Mouse (Mus musculus): Measurements from ENCODE around the gene Scube1. TPM values are rescaled to one million over a fixed set of nuclear protein-coding genes. Genes with fewer than 3 reads are reported as not detected.

The Scube1 gene
- polyA plus RNA-seq, 1 experiment from 2014 or later: 11.0 TPM

GRCm38 (mm10) chr15:83595364-83595711 lies 129.5 kb downstream of the Scube1 start:
- Histone ChIP-seq H3K4me1 (peaks cover 42% of the 10 kb centered on the region), H3K9ac (peak overlapping the region; percentile 87), H3K27me3 (replicated peaks) (no peaks in the 10 kb centered on the region), H3K9me3 (no peaks in the 10 kb centered on the region), H3K4me3 (peak overlapping the region; percentile 80), H3K36me3 (peaks cover 4% of the 10 kb centered on the region; the same call in 1 of the 2 replicates), H3K4me2 (peak overlapping the region; percentile 83), H3K27ac (replicated peaks) (no peak overlapping the region)
- no peak for ATAC-seq (ENCODE audit: extremely low read depth, insufficient number of reproducible peaks, low FRiP score, low TSS enrichment)
- WGBS: 33% methylated on average over 7 of the region's 7 CpGs

GRCm38 (mm10) chr15:83594513-83595363 lies 130.1 kb downstream of the Scube1 start, which contains the start of gene Ttll12:
Ttll12 (minus strand) TSS chr15:83595157.
- Histone ChIP-seq H3K4me3 (peak within 1 kb of the TSS; percentile 80), H3K9ac (peak within 1 kb of the TSS; percentile 87), H3K4me2 (peak within 1 kb of the TSS; percentile 83), H3K36me3 (peaks cover 4% of the 10 kb centered on the region; the same call in 1 of the 2 replicates), H3K4me1 (peaks cover 42% of the 10 kb centered on the region), H3K27me3 (replicated peaks) (no peaks in the 10 kb centered on the region), H3K9me3 (no peaks in the 10 kb centered on the region), H3K27ac (replicated peaks) (peak within 1 kb of the TSS; percentile 72)
- ATAC-seq (ENCODE audit: extremely low read depth, insufficient number of reproducible peaks, low FRiP score, low TSS enrichment): peak; percentile 84
- WGBS: under 1% methylated on average over 68 of the region's 68 CpGs

DNA sequence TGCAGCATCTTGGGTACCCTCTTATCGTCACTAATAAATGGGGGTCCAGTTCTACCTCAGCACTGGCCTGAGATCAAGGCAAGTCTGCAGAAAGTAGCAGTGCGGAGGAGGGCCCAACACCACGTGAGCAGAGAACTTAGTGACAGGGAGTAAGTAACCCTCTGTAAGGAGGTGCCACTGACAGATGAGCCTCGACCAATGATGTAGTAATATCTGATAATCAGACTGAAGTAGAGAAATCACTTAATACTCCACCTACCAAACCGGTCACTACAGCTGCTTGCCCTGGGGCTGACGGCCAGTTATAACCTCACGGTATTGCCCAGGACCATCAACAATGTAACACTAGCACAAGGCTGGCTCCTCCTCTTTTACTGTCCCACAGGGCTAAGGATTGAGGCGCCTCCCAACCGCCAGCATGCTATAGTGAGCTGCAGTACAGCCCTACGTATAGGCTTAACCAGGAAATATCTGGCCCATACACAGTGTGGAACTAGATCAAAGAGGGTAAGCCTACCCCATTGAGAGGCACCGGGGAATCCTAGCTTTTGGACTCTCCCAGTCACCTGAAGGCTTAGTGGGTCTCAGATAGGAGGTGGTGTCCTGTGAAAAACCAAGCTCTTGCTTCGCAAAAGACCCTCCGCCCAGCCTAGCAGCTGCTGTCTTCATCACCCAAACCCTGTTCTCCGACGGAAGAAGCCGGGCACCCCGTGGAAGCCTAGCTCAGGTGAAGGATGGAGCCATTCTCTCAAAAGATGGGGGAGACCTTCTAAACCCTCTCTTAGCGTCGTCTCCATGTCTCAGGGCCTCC lies 130.9 kb downstream of the Scube1 start:
- peak overlapping the region; percentile 87 for H3K9ac ChIP-seq
- 11% methylated on average over 19 of the region's 19 CpGs for WGBS
- H3K36me3 ChIP-seq: peaks cover 4% of the 10 kb centered on the region; the same call in 1 of the 2 replicates
- peaks cover 42% of the 10 kb centered on the region for H3K4me1 ChIP-seq
- peak overlapping the region; percentile 58 for H3K27ac ChIP-seq (replicated peaks)
- peak overlapping the region; percentile 83 for H3K4me2 ChIP-seq
- H3K4me3 ChIP-seq: peak overlapping the region; percentile 80
- no peak for ATAC-seq (ENCODE audit: extremely low read depth, insufficient number of reproducible peaks, low FRiP score, low TSS enrichment)
- H3K9me3 ChIP-seq: no peaks in the 10 kb centered on the region
- H3K27me3 ChIP-seq (replicated peaks): no peaks in the 10 kb centered on the region

- Histone ChIP-seq H3K27ac (replicated peaks) (peak overlapping the region; percentile 58; the same call in 1 of the 2 replicates), H3K4me2 (peak overlapping the region; percentile 83), H3K4me3 (peak overlapping the region; percentile 80), H3K4me1 (peaks cover 42% of the 10 kb centered on the region), H3K9ac (peak overlapping the region; percentile 87), H3K9me3 (no peaks in the 10 kb centered on the region), H3K36me3 (peaks cover 8% of the 10 kb centered on the region), H3K27me3 (replicated peaks) (no peaks in the 10 kb centered on the region)
- ATAC-seq (ENCODE audit: extremely low read depth, insufficient number of reproducible peaks, low FRiP score, low TSS enrichment): no peak
Measured at GRCm38 (mm10) chr15:83593189-83593585, 131.6 kb downstream of the Scube1 start.

DNA sequence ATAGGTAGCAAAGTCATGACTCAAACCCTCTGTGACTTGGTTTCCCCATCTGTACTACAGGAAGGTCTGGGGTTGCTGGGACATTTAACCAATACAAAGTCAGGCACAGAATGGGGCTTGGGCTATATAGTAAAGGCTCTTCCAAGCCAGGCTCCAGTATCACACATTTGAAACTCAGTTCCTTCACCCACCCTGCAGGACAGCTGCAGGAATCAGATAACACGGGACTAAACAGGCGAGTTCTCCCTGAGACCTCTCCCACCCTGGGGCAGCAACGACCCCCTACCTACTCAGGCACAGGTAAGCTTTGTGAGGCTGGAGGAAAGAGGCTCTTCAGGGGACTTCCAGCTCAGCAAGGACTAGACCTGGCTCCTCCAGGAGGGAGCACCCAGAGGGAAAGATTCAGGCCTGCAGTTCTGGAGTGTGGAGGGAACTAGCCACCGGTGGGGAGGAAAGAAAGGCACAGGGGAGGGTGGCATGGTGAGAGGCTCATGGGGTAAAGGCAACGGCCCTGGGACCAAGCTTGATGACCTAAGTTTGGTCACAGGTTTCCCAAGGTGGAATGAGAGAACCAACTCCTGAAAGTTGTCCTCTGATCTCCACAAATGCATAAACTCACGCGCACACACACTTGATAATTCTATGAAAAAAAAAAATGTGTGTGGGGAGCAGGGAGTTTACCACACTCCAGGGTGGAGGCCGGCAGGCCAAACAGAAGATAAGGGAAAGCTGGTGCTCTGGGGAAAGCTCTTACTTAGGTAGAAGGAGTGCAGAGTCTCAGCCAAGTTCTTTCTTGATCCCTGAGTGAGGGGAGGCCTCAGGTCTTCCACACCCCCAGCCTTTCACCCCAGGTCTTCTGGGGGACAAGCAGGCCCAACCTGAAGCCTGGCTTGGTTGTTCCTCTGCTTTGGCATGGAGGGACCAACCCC lies 132.3 kb downstream of the Scube1 start:
- Histone ChIP-seq H3K27ac (replicated peaks) (peak overlapping the region; percentile 58; the same call in 1 of the 2 replicates), H3K4me1 (peaks cover 42% of the 10 kb centered on the region), H3K36me3 (peaks cover 14% of the 10 kb centered on the region), H3K9ac (peak overlapping the region; percentile 87), H3K9me3 (no peaks in the 10 kb centered on the region), H3K4me3 (peak overlapping the region; percentile 80), H3K27me3 (replicated peaks) (no peaks in the 10 kb centered on the region), H3K4me2 (peak overlapping the region; percentile 83)
- WGBS: 38% methylated on average over 8 of the region's 8 CpGs
- no peak for ATAC-seq (ENCODE audit: extremely low read depth, insufficient number of reproducible peaks, low FRiP score, low TSS enrichment)

DNA sequence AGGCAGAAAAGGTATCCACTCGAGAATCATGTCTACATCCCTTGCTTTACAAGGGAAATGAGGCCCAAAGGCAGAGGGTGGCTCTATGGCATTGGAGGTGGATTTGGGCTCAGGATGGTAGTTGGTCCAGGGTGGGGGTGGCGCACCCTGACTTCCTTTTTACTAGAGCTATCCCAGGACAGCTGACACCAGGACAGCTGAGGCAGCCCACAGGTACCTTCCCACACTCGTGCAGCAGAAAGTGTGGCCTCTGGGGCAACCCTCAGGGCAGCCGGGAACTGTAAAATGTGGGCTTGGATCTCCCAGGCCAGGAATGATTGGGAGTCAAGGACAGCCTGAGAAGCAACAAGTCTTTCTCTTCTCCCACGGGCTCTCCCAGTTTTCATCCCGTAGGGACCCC lies 133.1 kb downstream of the Scube1 start:
- H3K27me3 ChIP-seq (replicated peaks): no peaks in the 10 kb centered on the region
- no peak for ATAC-seq (ENCODE audit: extremely low read depth, insufficient number of reproducible peaks, low FRiP score, low TSS enrichment)
- H3K4me1 ChIP-seq: peaks cover 42% of the 10 kb centered on the region
- peaks cover 21% of the 10 kb centered on the region for H3K36me3 ChIP-seq
- no peaks in the 10 kb centered on the region for H3K9me3 ChIP-seq
- H3K9ac ChIP-seq: peak overlapping the region; percentile 51; the same call in 1 of the 2 replicates
- WGBS: 70% methylated on average over 6 of the region's 6 CpGs
- H3K4me3 ChIP-seq: 0 out of 2 replicates have a peak overlapping the region, but pooled peaks have one; percentile 6
- H3K4me2 ChIP-seq: peak overlapping the region; percentile 83
- H3K27ac ChIP-seq (replicated peaks): no peak overlapping the region

DNA sequence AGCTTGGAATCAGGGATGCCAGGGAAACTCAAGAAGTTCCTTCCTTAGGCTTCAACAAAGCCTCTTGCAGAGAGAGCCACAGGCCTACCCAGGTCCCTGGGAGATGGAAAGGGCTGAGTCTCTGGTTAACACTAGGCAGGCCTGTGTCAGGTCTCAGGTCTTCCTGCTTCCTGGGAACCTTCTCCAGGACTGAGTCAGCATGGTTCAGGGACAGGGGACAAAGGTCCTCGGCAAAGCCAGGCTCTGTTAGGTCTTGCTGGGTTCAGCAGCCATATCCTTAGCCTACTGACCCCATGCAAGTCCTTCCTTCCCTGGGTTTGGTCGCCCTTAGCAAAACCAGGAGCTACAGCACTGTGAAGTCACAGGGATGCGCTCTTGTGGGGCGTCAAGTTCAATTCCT lies 134.0 kb downstream of the Scube1 start:
- Histone ChIP-seq H3K4me2 (no peak overlapping the region), H3K9me3 (peaks cover 5% of the 10 kb centered on the region; the same call in 1 of the 2 replicates), H3K4me1 (peaks cover 42% of the 10 kb centered on the region), H3K27ac (replicated peaks) (no peak overlapping the region), H3K27me3 (replicated peaks) (no peaks in the 10 kb centered on the region), H3K4me3 (no peak overlapping the region), H3K9ac (no peak overlapping the region; the same call in 1 of the 2 replicates), H3K36me3 (peaks cover 31% of the 10 kb centered on the region)
- WGBS: 88% methylated on average over 4 of the region's 4 CpGs
- ATAC-seq (ENCODE audit: extremely low read depth, insufficient number of reproducible peaks, low FRiP score, low TSS enrichment): no peak

GRCm38 (mm10) chr15:83584741-83585220 lies 140.0 kb downstream of the Scube1 start:
- no peak overlapping the region for H3K27ac ChIP-seq (replicated peaks)
- no peak overlapping the region for H3K9ac ChIP-seq
- no peaks in the 10 kb centered on the region for H3K27me3 ChIP-seq (replicated peaks)
- no peak overlapping the region for H3K4me3 ChIP-seq
- peaks cover 7% of the 10 kb centered on the region; the same call in 1 of the 2 replicates for H3K9me3 ChIP-seq
- H3K4me1 ChIP-seq: peaks cover 3% of the 10 kb centered on the region; the same call in 1 of the 2 replicates
- WGBS: 87% methylated on average over 6 of the region's 6 CpGs
- no peak overlapping the region for H3K4me2 ChIP-seq
- peaks cover 86% of the 10 kb centered on the region for H3K36me3 ChIP-seq
- no peak for ATAC-seq (ENCODE audit: extremely low read depth, insufficient number of reproducible peaks, low FRiP score, low TSS enrichment)

DNA sequence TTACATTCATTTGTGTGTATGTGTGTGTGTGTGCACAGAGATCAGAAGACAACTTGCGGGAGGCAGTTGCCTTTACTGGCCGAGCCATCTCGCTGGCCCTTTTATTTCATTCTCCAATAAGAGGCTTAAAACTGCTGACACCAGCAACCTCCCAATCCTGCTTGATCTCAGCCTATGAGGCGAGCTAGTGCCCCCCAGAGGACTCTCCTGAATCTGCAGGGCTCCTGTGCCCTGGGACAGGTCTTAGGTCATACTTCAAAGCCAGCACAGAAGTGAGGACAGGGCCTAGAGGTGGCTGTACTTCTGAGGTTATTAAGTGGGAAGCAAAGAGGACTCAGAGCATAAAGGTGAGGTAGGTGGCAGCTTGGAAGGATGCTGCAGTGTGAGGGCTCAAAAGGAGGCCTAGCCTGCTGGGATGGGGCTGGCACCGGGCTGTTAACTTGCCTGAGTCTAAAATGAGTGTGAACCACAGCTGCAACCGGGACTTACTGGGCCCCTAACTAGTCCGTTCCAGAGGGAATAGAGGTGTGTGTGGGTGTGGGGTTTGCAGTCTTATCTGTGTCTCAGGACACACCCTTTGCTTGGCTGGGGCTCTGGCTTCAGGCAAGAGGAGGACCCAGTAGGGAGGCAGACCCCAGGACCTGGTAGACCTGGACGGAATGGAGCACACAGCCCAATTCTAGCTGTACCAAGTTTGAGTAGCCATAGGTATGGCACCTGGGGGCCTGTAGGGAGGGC lies 141.2 kb downstream of the Scube1 start:
- Histone ChIP-seq H3K27ac (replicated peaks) (no peak overlapping the region), H3K9ac (0 out of 2 replicates have a peak overlapping the region, but pooled peaks have one; percentile 40), H3K9me3 (peaks cover 7% of the 10 kb centered on the region; the same call in 1 of the 2 replicates), H3K4me3 (no peak overlapping the region), H3K4me1 (0 out of 2 replicates have a peak, but pooled peaks cover 3% of the 10 kb centered on the region), H3K27me3 (replicated peaks) (no peaks in the 10 kb centered on the region), H3K36me3 (peaks cover 97% of the 10 kb centered on the region), H3K4me2 (no peak overlapping the region)
- ATAC-seq (ENCODE audit: extremely low read depth, insufficient number of reproducible peaks, low FRiP score, low TSS enrichment): no peak
- WGBS: 70% methylated on average over 8 of the region's 8 CpGs

DNA sequence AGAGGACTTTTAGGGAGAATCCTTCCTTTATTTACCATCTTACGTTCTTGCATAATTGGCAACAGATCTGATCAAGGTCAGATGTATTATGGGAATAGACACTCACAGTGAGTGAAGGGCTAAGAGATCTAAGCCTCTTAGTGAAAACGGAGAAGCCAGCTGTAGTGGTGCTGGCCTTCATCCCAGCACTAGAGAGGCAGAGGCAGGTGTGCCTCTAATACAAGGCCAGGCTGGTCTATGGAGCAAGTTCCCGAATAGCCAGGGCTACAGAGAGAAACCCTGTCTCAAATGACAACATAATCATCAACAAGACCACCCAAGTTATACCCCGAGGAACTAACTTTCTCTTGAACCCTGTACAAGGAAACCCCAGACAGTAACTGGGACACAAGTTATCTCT lies 141.9 kb downstream of the Scube1 start:
- no peak for ATAC-seq (ENCODE audit: extremely low read depth, insufficient number of reproducible peaks, low FRiP score, low TSS enrichment)
- Histone ChIP-seq H3K4me1 (0 out of 2 replicates have a peak, but pooled peaks cover 3% of the 10 kb centered on the region), H3K4me3 (no peak overlapping the region), H3K27me3 (replicated peaks) (no peaks in the 10 kb centered on the region), H3K9me3 (peaks cover 7% of the 10 kb centered on the region; the same call in 1 of the 2 replicates), H3K36me3 (peaks cover 97% of the 10 kb centered on the region), H3K9ac (no peak overlapping the region), H3K27ac (replicated peaks) (no peak overlapping the region), H3K4me2 (no peak overlapping the region)
- WGBS: 82% methylated on average over 4 of the region's 4 CpGs

Measured in heart, embryonic 13.5 days (tissue).